In genomic region chr6:115954506-115955074, GRCm38 (mm10) we compare ENCODE assay signal across 24 mouse cellular contexts. TPM values are rescaled to one million over a fixed set of nuclear protein-coding genes. Genes with fewer than 3 reads are reported as not detected.
A peak's percentile ranks its signal among the peaks of the same experiment; 100 is the strongest.
DNase-seq lines count a peak whose midpoint lies in the region; ATAC-seq and TF ChIP-seq lines count a peak whose summit lies in the region.
"Had no signal": no experiment of that assay in that cellular context is flagged by ENCODE, and none has a peak within 500 bp of the region (broad histone marks: within the 10 kb centered on the region; RNA-seq: fewer than 3 reads in every experiment).

No protein-coding gene starts in this region.

- no peak for TF ChIP-seq POLR2A in lung, adult 2 months (IDR thresholded peaks at IDR 0.05; ENCODE audit: borderline replicate concordance, extremely low read depth, low read depth, low read length)

- no peak overlapping the region for H3K4me3 ChIP-seq in heart, postnatal 0 days (ENCODE audit: low read depth, low read length)
- no peak overlapping the region for H3K4me3 ChIP-seq in lung, embryonic 15.5 days
- H3K4me3 ChIP-seq in lung, adult 2 months (replicated peaks; ENCODE audit: extremely low read depth, low read depth, low read length), result no peak overlapping the region
- no peak overlapping the region for H3K4me3 ChIP-seq in embryonic facial prominence, embryonic 14.5 days (ENCODE audit: low read depth, low read length)
- no peak overlapping the region for H3K4me3 ChIP-seq in neural tube, embryonic 15.5 days (replicated peaks)
- H3K4me3 ChIP-seq: forebrain, embryonic 12.5 days; hindbrain, embryonic 13.5 days; left cerebral cortex, adult 2 months; limb, embryonic 12.5 days had no signal

- peak; percentile 52 for DNase-seq in cerebellum, adult 11-12 months
- no peak for DNase-seq in cerebellum, postnatal 25 days
- no peak for DNase-seq in heart, postnatal 0 days (ENCODE audit: low spot score)
- DNase-seq in heart, postnatal 14 days, result no peak
- DNase-seq in lung, adult 2 months, result no peak
- DNase-seq in embryonic facial prominence, embryonic 14.5 days (ENCODE audit: low spot score), result no peak
- DNase-seq: adrenal gland, postnatal 25 days; retina, postnatal 1 day; spleen, adult 18-20 months; thymus, postnatal 4 days had no signal

- intact Hi-C loops in heart, postnatal 14 days (cut with DNase I), result loop anchor here (5.0 kb wide), 1 partner anchor 102 kb away; the partner anchor contains the start of genes Ift122 and Mbd4

- TF ChIP-seq CTCF in heart, postnatal 0 days (IDR thresholded peaks at IDR 0.05; ENCODE audit: low read depth), result no peak
- TF ChIP-seq CTCF in lung, adult 2 months (IDR thresholded peaks at IDR 0.05; ENCODE audit: insufficient read depth, low read length), result no peak

- WGBS in heart, postnatal 0 days, result 70% methylated on average over 9 of the region's 9 CpGs
- WGBS in lung, embryonic 15.5 days, result 70% methylated on average over 9 of the region's 9 CpGs
- 69% methylated on average over 9 of the region's 9 CpGs for WGBS in lung, adult 2 months
- WGBS in embryonic facial prominence, embryonic 14.5 days, result 66% methylated on average over 9 of the region's 9 CpGs
- 75% methylated on average over 9 of the region's 9 CpGs for WGBS in neural tube, embryonic 15.5 days

- no peak for ATAC-seq in heart, postnatal 0 days (ENCODE audit: insufficient read depth, low read depth)
- ATAC-seq in lung, embryonic 15.5 days (ENCODE audit: borderline replicate concordance, extremely low read depth, low FRiP score, low TSS enrichment), result no peak
- ATAC-seq in embryonic facial prominence, embryonic 14.5 days (ENCODE audit: low read depth), result no peak
- ATAC-seq in neural tube, embryonic 15.5 days (ENCODE audit: low FRiP score), result no peak
- ATAC-seq: intestine, postnatal 0 days had no signal

- H3K36me3 ChIP-seq in heart, postnatal 0 days (replicated peaks; ENCODE audit: control insufficient read depth, insufficient read depth, low read length), result peaks cover 20% of the 10 kb centered on the region; the same call in 1 of the 2 replicates
- H3K36me3 ChIP-seq in lung, embryonic 15.5 days, result peaks cover 27% of the 10 kb centered on the region
- peaks cover 3% of the 10 kb centered on the region; the same call in 1 of the 2 replicates for H3K36me3 ChIP-seq in embryonic facial prominence, embryonic 14.5 days (ENCODE audit: control insufficient read depth, insufficient read depth, low read length)
- no peaks in the 10 kb centered on the region for H3K36me3 ChIP-seq in neural tube, embryonic 15.5 days
- H3K36me3 ChIP-seq: forebrain, embryonic 12.5 days; hindbrain, embryonic 13.5 days; limb, embryonic 12.5 days had no signal

- no peaks in the 10 kb centered on the region for H3K27me3 ChIP-seq in heart, postnatal 0 days (ENCODE audit: control insufficient read depth, insufficient read depth, low read length)
- H3K27me3 ChIP-seq in lung, embryonic 15.5 days, result no peaks in the 10 kb centered on the region
- no peaks in the 10 kb centered on the region for H3K27me3 ChIP-seq in embryonic facial prominence, embryonic 14.5 days (replicated peaks; ENCODE audit: control insufficient read depth, insufficient read depth, low read length)
- no peaks in the 10 kb centered on the region for H3K27me3 ChIP-seq in neural tube, embryonic 15.5 days (replicated peaks)
- H3K27me3 ChIP-seq: CH12.LX; hindbrain, embryonic 13.5 days; limb, embryonic 12.5 days had no signal

- no peak overlapping the region for H3K9ac ChIP-seq in heart, postnatal 0 days (replicated peaks; ENCODE audit: low read depth, low read length)
- no peak overlapping the region for H3K9ac ChIP-seq in lung, embryonic 15.5 days
- no peak overlapping the region for H3K9ac ChIP-seq in embryonic facial prominence, embryonic 14.5 days (ENCODE audit: low read depth, low read length)
- H3K9ac ChIP-seq in neural tube, embryonic 15.5 days (replicated peaks), result no peak overlapping the region
- H3K9ac ChIP-seq: forebrain, embryonic 12.5 days; hindbrain, embryonic 13.5 days; limb, embryonic 12.5 days had no signal

- H3K27ac ChIP-seq in heart, postnatal 0 days (ENCODE audit: low read depth), result peak overlapping the region; percentile 40
- H3K27ac ChIP-seq in lung, embryonic 15.5 days, result peak overlapping the region; percentile 65
- H3K27ac ChIP-seq in embryonic facial prominence, embryonic 14.5 days (replicated peaks; ENCODE audit: low read depth, low read length), result peak overlapping the region; percentile 33; the same call in 1 of the 2 replicates
- no peak overlapping the region for H3K27ac ChIP-seq in neural tube, embryonic 15.5 days (replicated peaks)
- H3K27ac ChIP-seq: forebrain, embryonic 12.5 days; hindbrain, embryonic 13.5 days; left cerebral cortex, adult 2 months; limb, embryonic 12.5 days had no signal

- H3K4me1 ChIP-seq in heart, postnatal 0 days (ENCODE audit: control insufficient read depth, insufficient read depth), result peaks cover 37% of the 10 kb centered on the region
- H3K4me1 ChIP-seq in lung, embryonic 15.5 days, result peaks cover 54% of the 10 kb centered on the region
- peaks cover 26% of the 10 kb centered on the region for H3K4me1 ChIP-seq in lung, adult 2 months (ENCODE audit: control insufficient read depth, insufficient read depth, low read length)
- H3K4me1 ChIP-seq in embryonic facial prominence, embryonic 14.5 days (ENCODE audit: control insufficient read depth, insufficient read depth, low read length), result peaks cover 28% of the 10 kb centered on the region
- peaks cover 12% of the 10 kb centered on the region for H3K4me1 ChIP-seq in neural tube, embryonic 15.5 days

- no peaks in the 10 kb centered on the region for H3K9me3 ChIP-seq in heart, postnatal 0 days (replicated peaks; ENCODE audit: control insufficient read depth, low read length)
- no peaks in the 10 kb centered on the region for H3K9me3 ChIP-seq in lung, embryonic 15.5 days
- H3K9me3 ChIP-seq in embryonic facial prominence, embryonic 14.5 days (ENCODE audit: control insufficient read depth, low read length), result peaks cover 6% of the 10 kb centered on the region; the same call in 1 of the 2 replicates
- H3K9me3 ChIP-seq in neural tube, embryonic 15.5 days (replicated peaks), result no peaks in the 10 kb centered on the region
- H3K9me3 ChIP-seq: forebrain, embryonic 12.5 days had no signal

- TF ChIP-seq EP300 in heart, postnatal 0 days (IDR thresholded peaks at IDR 0.05; ENCODE audit: low read depth), result no peak

- no peak overlapping the region for H3K4me2 ChIP-seq in heart, postnatal 0 days (ENCODE audit: low read depth, low read length)
- no peak overlapping the region for H3K4me2 ChIP-seq in lung, embryonic 15.5 days
- no peak overlapping the region for H3K4me2 ChIP-seq in embryonic facial prominence, embryonic 14.5 days (ENCODE audit: low read depth, low read length)
- no peak overlapping the region for H3K4me2 ChIP-seq in neural tube, embryonic 15.5 days
- H3K4me2 ChIP-seq: forebrain, embryonic 12.5 days; hindbrain, embryonic 13.5 days; limb, embryonic 12.5 days had no signal

RNA-seq across cellular contexts. Expression of gene H1foo, which starts 9.9 kb away (rescaled TPM):
- total RNA-seq in heart, postnatal 0 days (2014; rRNA removed; ENCODE audit: low replicate concordance), result not detected in 2 replicates
- not detected in 2 replicates for polyA plus RNA-seq in heart, postnatal 0 days (2015; fragmentation: Nextera tagmentation; extraction: Ambion mirVana)
- not detected for total RNA-seq in heart, postnatal 14 days (2021)
- polyA plus RNA-seq in lung, embryonic 15.5 days (2015; fragmentation: Nextera tagmentation; extraction: Ambion mirVana), result not detected in 2 replicates
- not detected in 2 replicates for polyA plus RNA-seq in lung, adult 2 months (2012; rRNA removed)
- not detected in 2 replicates for polyA plus RNA-seq in embryonic facial prominence, embryonic 14.5 days (2014; fragmentation: Nextera tagmentation; extraction: Ambion mirVana)
- polyA plus RNA-seq in neural tube, embryonic 15.5 days (2015; fragmentation: Nextera tagmentation; extraction: Ambion mirVana), result not detected in 2 replicates
- total RNA-seq: adrenal gland, postnatal 25 days; common myeloid progenitor, adult 5-6 weeks; granulocyte monocyte progenitor cell, adult 5-6 weeks; layer of hippocampus, adult 8-10 months; left cerebral cortex, adult 2 months had no signal
- polyA plus RNA-seq: forebrain, embryonic 12.5 days; hindbrain, embryonic 13.5 days; intestine, postnatal 0 days; limb, embryonic 12.5 days; liver, embryonic 16.5 days; neural tube, embryonic 14.5 days; testis, adult 2 months had no signal

RNA-seq across cellular contexts. Expression of gene Rho, which starts 23.0 kb away (rescaled TPM):
- 1.3 TPM in 1 of 2 replicates, not detected in the other for total RNA-seq in heart, postnatal 0 days (2014; rRNA removed; ENCODE audit: low replicate concordance)
- 0.04 TPM in 1 of 2 replicates, not detected in the other for polyA plus RNA-seq in heart, postnatal 0 days (2015; fragmentation: Nextera tagmentation; extraction: Ambion mirVana)
- under 1 TPM; 0.07 to 0.12 TPM for total RNA-seq in heart, postnatal 14 days (2021)
- 0.20 and 0.35 TPM in 2 replicates for polyA plus RNA-seq in lung, embryonic 15.5 days (2015; fragmentation: Nextera tagmentation; extraction: Ambion mirVana)
- 1.0 and 1.3 TPM in 2 replicates for polyA plus RNA-seq in lung, adult 2 months (2012; rRNA removed)
- 0.51 and 1.0 TPM in 2 replicates for polyA plus RNA-seq in embryonic facial prominence, embryonic 14.5 days (2014; fragmentation: Nextera tagmentation; extraction: Ambion mirVana)
- 2.0 and 2.1 TPM in 2 replicates for polyA plus RNA-seq in neural tube, embryonic 15.5 days (2015; fragmentation: Nextera tagmentation; extraction: Ambion mirVana)
- total RNA-seq: common myeloid progenitor, adult 5-6 weeks; granulocyte monocyte progenitor cell, adult 5-6 weeks had no signal
- polyA plus RNA-seq: liver, embryonic 16.5 days had no signal

RNA-seq across cellular contexts. Expression of gene Plxnd1, which starts 40.2 kb away (rescaled TPM):
- 82.4 and 166 TPM in 2 replicates for total RNA-seq in heart, postnatal 0 days (2014; rRNA removed; ENCODE audit: low replicate concordance)
- 28.1 and 37.7 TPM in 2 replicates for polyA plus RNA-seq in heart, postnatal 0 days (2015; fragmentation: Nextera tagmentation; extraction: Ambion mirVana)
- total RNA-seq in heart, postnatal 14 days (2021), result 100 to 1,000 TPM; 113 to 133 TPM
- polyA plus RNA-seq in lung, embryonic 15.5 days (2015; fragmentation: Nextera tagmentation; extraction: Ambion mirVana), result 49.2 and 53.5 TPM in 2 replicates
- 146 and 185 TPM in 2 replicates for polyA plus RNA-seq in lung, adult 2 months (2012; rRNA removed)
- 45.5 and 46.9 TPM in 2 replicates for polyA plus RNA-seq in embryonic facial prominence, embryonic 14.5 days (2014; fragmentation: Nextera tagmentation; extraction: Ambion mirVana)
- 8.8 and 9.8 TPM in 2 replicates for polyA plus RNA-seq in neural tube, embryonic 15.5 days (2015; fragmentation: Nextera tagmentation; extraction: Ambion mirVana)
